Mouse (Mus musculus) B cell, adult 2 months (primary cell): ENCODE data around the gene Asb1.

Source experiments
- DNase-seq, 2 experiments: peaks; one replicate each; pipeline ENCODE4 v3.0.0; 2022

Asb1 gene

DNA sequence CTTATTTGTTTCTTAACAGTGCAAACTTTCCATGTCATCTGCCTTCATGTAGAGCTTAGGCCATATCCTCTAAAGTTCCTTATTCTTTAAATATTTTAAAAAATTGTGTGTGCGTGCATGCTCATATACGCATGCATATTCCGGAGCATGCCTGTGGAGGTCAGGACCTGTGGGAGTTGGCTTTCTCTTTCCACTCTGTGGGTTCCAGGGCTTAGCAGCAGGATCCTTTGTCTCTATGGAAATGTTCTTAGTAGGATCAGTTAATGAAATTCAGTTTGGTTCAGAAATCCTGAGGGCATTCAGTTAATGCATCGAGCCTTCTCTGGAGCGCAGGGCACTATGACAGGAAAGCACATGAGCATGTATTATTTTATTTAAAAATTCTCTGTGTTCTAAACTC, 7.2 kb downstream of the Asb1 start:
- no peak for DNase-seq

DNA sequence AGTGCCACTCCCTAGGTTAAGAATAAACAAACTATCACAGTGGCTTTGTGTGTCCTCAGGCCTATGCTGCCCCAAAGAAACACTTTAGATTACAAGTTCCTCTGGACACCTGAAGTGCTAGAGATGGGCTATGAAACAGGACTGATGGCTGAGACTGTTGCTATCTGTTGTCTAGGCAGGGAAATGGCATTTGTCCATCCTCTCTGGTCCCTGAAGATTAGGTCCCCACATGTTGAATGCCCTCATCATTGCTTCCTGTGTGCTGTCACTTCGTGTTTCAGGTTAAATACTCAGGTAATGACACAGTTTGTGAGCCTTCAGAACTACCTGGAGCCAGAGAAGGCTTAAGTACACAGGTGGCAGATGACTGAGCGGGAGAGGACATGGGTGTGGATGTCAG, 8.7 kb downstream of the Asb1 start:
- DNase-seq = no peak

DNA sequence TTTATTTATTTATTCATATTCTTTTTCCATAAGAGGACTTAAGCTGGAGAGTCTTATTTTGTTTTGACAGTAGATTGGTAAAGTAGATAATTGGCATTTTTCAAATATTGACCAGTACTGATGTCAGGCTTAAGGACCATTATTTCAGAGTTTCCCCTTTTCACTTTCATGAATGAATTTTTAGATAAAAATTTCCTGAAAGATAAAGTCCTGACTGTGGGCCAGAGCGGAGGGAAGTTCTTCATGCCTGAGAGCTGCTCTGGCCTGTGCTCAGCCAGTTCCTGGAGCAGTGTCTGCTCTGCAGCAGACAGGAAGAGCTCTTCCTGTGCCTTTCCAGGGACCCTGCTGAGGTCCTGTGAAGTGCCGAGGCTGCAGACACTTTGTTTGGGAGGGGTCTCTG, 16.8 kb downstream of the Asb1 start:
- DNase-seq = no peak

- DNase-seq = no peak
Measured at GRCm38 (mm10) chr1:91561226-91561625, 20.9 kb downstream of the Asb1 start.

DNA sequence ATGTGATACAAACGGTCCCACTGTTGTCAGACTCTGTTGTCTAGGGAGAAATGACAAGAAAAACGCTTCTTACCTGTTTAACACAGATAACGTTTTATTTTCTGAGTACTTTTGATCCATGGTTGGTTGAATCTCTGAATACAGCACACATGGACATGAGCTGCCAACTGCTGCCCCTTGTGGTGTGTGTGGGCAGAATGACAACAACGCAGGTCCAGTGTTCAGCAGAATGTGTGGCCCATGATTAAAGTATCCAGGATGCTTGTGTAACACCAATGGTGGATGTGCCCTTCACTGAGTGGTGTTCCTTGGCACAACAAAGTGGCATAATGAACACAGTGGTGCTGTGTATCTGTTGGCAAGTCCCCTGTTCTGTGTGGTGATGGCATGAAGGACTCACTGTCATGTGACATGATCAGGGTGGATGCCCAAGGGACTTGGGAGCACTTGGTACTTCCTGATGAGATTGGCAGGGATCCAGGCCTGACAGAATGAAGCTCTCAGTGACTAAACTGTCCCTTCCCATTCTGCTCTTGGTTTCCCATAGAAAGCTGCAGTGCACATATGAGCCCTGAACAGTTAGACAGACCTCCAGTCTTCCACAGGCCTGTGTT, 22.7 kb downstream of the Asb1 start:
- no peak for DNase-seq

GRCm38 (mm10) chr1:91564004-91564403, 23.7 kb downstream of the Asb1 start:
- peak; percentile 9 to 24 for DNase-seq

- no peak for DNase-seq
Measured at GRCm38 (mm10) chr1:91564598-91564997, 24.3 kb downstream of the Asb1 start.

- DNase-seq = no peak
Measured at GRCm38 (mm10) chr1:91567269-91567668, 26.9 kb downstream of the Asb1 start.

GRCm38 (mm10) chr1:91572458-91572857, 32.1 kb downstream of the Asb1 start:
- no peak for DNase-seq

DNA sequence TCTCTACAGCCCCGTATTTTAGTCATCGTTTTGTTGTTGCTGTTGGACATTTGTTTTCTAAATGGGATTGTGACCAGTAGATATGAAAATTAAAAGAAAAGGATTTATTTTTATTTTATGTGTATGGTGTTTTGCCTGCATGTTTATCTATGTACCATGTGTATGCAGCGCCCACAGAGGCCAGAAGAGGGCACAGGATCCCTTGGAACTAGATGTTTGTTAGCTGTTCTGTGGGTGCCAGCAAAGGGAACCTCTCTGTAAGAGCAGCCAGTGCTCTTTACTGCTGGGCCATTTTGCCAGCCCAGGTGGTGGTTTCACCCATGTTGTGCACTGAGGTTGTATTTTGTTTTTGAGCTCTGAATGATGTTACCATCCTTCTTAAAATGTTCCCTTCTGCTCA, 33.9 kb downstream of the Asb1 start:
- DNase-seq = no peak

DNA sequence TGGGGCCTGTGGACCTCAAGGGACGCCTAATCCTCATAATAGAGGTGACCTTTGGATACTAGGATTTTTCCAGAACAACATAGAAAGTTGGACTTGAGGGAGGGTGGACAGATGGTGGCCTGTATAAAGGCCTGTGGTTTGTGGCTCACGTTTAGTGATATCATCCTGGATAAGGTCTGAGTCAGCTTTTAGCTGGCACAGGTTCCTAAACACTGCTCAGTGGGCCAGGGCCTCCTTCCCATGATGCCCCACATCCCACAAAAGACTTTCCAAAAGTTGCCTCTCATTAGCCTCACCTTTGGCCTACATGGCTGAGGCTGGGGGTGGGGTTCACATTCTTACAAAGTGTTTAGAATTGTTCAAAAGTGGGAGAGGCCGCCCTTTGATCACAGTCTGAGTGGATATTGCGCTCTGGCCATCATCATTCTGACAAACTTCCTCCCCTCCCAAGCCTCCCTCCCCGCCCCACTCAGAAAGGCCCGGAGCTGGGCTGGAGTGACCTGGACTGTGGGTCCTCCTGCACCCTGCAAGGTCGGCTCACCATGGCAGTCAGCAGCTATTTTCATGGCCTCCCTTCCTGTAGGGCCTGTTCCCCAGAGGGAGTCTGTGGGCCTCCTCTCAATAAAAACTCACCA, 37.7 kb downstream of the Asb1 start:
- DNase-seq = no peak

GRCm38 (mm10) chr1:91580503-91580902, 40.2 kb downstream of the Asb1 start:
- DNase-seq = no peak

DNA sequence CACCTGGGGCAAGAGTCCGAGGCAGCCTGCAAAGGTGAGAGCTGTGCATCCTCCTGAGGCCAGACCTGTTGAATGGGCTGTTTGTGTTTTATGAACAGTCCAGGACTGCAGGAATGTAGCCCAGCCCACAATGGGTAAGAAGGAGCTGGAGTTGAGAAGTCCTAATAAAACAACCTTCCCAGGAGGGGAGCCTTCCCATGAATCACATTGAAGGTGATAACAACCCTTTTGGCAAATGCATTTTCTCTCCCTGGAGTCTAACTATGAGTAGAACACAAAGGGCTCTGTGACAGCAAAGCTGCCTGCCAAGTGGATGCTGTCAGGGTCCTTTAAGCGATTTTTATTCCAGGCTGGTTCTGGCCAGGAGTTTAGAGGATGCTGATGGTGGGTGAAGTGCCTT, 40.9 kb downstream of the Asb1 start:
- no peak for DNase-seq

DNA sequence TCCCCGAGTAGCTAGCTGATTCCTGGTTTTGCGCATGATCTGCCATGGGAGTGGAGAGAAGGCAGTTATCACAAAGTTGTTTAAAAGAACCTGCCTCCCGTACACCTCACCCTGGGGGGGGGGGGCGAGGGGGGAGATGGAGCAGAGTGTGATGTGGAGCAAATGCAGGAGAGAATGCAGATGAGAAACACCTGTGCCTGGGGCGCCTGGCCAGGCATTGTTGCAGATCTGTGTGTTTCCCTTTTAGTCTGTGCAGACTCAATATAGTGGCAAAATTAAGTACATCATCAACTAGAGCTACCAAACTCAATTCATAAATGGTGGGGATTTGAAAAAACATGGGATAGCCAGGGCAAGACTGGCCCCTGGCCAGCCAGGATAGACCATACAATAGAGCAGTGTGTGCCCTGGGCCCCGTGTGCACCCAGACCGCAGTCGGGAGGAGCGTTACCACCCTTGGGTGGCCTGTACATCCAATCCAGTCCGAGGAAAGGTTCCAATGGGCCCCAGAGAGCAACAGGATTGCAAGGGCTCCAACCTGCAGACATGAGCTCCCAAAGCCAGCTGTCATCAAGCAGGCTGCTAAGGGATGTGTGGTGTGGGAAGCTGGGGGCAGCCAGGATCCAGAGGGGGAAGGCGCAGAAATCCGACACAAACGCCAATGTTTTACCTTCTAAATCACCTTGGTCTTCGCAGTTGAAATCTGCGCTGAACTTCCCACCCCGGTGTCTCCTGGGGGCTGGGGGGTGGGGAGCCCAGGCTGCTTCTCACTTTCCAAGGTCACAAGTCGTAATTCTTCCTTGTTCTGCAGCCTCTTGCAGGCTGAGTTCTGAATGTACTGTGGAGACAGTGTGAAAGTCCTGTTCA, 44.9 kb downstream of the Asb1 start:
- DNase-seq = no peak

- DNase-seq = no peak
Measured at GRCm38 (mm10) chr1:91589738-91590137, 49.4 kb downstream of the Asb1 start.

- DNase-seq = no peak
Measured at GRCm38 (mm10) chr1:91595521-91596020, 55.2 kb downstream of the Asb1 start.

GRCm38 (mm10) chr1:91597611-91598010, 57.3 kb downstream of the Asb1 start:
- DNase-seq = no peak

DNA sequence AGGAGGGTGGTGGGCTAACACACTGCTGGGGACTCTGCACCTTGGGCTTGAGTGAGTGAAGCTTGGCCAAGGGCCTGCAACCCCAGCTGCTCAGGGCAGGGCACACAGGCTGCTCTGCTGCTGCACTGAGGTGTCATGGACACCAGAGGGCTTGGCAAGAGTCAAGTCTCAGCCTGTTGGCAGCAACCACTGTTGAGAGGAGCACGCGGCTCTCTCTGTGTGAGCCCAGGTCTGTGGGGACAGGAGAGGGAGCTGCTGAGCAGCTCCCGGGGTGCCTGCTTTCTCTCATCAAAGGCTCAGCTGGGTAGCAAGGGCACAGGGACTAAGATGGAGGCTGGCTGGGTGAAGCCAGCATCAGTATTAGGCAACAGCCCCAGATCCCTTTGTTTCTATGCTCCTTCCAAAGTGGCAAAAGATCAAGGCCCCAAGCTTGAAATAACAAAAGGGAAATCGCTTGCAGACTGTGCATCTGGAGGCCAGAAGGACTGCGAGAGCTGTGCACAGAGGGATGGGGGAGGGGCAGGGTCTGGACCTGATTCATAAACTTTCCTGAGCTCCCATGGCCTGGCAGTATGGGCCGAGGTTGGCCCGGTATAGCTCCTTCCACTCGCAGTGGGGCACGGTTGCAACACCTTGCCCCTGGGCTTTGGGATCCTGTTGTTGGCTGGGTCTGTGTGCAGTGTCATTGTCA, 60.5 kb downstream of the Asb1 start:
- no peak for DNase-seq

DNA sequence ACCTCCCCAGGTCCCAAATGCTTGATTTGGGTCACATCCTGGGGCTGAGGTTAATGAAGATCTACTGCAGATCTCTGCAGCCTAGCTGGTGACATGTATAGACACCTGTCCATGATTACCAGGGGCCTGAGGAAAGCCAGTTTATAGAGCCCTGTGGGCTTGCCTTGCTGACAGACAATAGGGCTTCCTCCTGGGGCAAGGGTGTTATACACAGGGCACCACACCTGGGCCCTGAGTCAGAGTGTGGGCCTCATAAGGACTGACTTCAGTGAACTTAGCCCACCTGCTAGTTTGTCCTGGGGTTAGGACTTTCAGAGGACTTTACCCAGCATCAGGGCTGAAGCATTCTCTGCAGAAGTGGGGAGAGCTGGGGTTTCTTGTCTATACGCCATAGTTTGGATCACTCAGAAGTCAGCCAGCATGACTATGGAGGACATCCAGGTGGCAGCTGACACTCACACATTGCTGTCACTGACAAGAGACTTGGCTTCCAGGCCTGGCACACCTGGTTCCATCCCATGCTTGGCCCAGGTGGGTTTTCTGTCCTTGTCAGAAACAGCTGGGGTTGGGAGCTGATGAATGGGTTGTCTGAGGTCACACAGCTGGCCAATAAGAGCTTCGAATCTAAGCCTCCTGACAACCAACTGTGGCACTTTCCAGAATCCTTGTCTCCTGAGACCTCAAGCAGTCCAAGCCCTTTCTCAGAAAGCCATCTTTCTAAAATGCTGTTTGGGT, 61.2 kb downstream of the Asb1 start:
- DNase-seq = no peak

- DNase-seq = no peak
Measured at GRCm38 (mm10) chr1:91605632-91606031, 65.3 kb downstream of the Asb1 start.

- no peak for DNase-seq
Measured at GRCm38 (mm10) chr1:91606701-91607100, 66.4 kb downstream of the Asb1 start.

GRCm38 (mm10) chr1:91607141-91607540, 66.8 kb downstream of the Asb1 start:
- no peak for DNase-seq
